Mouse (Mus musculus): ENCODE measurements around the gene Zbtb25.

Gene Zbtb25

DNA sequence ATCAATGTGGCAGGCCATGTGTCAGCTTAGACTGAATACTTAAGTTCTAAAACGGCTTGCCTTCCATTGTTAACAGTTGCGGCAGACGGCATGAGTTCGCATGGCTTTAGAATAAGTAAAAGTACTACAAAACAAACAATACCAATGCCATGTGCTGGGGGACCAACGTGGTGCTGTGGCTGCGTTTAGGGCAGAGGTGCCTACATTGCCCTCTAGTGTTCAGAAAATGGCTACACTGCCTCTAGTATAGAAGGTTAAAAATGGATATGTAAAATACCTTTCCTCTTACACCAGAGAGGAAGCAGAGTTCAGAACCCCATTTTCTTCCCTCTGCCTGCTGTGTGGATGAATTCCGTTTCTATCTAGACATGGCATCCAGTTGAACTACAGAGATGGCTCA, 7.2 kb upstream of the Zbtb25 start:
- DNase-seq (ENCODE audit: low spot score) = no peak

GRCm38 (mm10) chr12:76375506-76375905, 6.1 kb upstream of the Zbtb25 start:
- no peak for DNase-seq (ENCODE audit: low spot score)

DNA sequence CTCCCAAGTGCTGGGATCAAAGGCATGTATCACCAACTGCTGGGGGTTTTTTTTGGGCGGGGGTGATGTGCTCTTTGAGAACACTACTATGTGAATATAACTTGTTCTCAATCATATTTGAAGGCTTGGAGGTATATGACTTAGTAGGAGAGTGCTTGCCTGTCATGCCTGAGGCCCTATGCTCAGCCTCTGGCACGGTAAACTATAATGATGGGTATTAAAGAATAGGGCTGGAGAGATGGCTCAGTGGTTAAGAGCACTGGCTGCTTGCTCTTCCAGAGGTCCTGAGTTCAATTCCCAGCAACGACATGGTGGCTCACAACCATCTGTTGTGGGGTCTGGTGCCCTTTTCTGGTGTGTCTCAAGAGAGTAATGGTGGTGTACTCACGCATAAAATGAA, 5.5 kb upstream of the Zbtb25 start:
- no peak for DNase-seq (ENCODE audit: low spot score)

DNA sequence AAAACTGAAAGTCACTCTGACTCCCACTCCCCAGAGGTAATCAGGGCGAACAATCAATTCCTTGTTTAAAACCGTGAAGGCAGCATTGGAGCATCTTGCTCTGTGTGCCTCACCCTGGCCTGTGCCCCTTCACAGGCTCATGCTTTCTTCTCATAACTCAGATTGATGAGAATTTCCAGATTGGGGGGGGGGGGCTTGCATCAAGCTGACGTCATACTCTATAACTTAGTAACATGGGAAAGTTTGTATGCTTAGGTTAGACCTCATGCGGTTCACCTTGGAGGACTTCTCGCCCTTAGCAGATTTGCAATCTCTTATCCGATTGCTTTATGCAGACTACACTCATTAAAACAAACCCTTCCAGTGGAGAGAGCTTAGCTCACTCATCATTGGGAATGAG, 4.6 kb upstream of the Zbtb25 start:
- no peak for DNase-seq (ENCODE audit: low spot score)

- no peak for DNase-seq (ENCODE audit: low spot score)
Observed at GRCm38 (mm10) chr12:76372881-76373818, 3.7 kb upstream of the Zbtb25 start.

DNA sequence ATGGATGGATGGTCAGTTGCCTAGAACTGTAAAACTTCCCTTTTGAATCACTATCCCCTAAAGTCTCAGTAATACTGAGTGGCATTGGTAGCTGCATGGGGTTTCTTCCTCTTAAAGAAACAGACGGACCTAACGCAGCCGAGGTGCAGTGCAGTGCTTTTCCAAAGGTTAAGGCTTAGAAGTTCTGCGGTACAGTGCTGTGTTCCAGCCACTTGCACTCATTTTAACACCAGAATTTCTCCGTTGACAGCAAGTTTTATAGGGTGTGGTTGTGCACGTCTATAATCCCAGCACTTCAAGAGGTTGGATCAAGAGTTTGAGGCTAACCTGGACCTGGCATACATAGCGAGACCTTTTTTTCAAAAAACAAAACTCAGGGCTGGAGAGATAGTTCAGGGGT, 2.6 kb upstream of the Zbtb25 start:
- DNase-seq (ENCODE audit: low spot score) = no peak

DNA sequence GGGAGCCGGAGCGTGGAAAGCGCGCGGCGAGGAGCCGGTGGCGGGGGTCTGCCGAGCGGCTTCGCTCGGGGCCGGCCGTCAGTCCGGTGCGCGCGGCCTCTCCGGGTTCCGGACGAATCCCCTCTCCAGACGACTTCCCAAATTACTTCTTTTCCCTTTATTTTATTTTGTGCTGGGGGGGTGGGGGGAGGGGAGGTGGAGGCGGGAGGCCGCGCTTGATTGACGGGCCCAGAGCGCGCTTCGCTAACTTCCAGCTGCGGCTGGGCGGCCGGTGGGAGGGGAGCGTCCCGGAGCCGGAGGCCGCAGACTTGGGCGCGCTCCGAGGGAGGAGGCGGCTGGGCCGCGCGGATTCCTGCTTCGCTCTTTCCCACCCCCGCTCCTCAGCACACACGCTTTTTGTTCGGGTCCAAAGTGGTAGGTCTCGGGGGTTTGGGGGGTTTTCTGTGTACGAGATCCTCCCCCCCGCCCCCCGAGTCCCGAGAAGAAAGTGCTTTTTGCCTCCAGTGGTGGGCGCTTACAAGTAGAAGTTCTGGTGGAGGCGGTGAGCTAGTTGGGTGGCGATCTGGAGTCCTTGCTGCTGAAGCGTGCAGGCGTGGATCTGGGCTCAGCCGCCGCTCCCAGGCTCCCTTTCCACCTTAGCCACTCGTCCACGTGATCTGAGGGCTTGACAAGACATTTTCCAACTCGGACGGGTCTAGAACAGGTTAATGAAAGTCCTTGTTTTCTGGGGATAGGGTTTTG, 1.6 kb upstream of the Zbtb25 start:
- DNase-seq (ENCODE audit: low spot score) = peak; percentile 68

GRCm38 (mm10) chr12:76369978-76370830, 802 bp upstream of the Zbtb25 start, which contains the start of gene Zbtb1:
Gene Zbtb1, plus strand, starts transcription at chr12:76370266.
- DNase-seq (ENCODE audit: low spot score) = peak; percentile 73

DNA sequence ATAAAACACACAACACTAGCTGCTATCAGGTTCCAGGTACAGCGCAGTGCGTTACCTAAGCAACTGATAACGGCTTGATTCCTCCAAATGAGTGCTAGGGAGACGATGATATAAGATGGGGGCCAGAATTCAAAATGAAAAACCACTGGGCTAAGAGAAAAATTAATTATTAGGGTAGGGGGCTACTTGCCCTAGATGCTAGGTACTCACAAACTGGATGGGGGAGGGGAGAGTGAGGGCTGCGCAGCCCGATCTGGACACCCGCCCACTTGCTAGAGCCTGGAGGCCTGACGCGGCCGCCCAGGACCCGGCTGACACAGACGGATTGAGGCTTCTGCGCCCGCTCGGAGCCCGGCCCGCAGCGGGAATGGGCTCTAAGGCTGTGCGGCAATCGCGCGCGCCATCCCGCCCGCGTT, 604 bp downstream of the Zbtb25 start:
- no peak for DNase-seq (ENCODE audit: low spot score)

DNA sequence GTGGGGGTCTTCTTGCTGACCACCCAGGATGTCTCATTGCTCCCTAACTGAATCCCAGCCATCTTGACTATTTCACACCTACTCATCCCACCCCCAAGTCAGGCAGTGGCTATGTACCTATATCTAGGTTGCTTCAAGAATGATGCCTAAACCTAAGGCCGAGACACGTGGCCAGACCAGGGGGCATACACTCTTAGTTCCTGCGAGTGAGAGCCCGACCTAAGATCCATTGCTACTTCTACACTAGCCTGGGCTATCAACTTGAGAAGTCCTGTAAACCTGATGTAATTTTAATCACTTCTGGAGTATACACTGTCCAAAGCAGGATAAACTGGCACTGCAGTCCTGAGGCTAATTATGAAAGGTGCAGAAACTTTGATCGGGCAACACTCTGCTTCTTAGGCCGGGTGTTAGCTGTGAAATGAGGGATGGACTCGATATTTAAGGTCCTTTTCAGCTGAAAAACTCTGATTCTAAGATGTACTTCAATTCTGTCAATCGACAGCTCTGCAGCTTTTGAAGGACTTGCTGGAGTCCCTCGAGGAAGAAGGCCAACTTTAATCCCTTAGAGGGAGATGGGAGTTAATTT, 1.1 kb downstream of the Zbtb25 start:
- no peak for DNase-seq (ENCODE audit: low spot score)

DNA sequence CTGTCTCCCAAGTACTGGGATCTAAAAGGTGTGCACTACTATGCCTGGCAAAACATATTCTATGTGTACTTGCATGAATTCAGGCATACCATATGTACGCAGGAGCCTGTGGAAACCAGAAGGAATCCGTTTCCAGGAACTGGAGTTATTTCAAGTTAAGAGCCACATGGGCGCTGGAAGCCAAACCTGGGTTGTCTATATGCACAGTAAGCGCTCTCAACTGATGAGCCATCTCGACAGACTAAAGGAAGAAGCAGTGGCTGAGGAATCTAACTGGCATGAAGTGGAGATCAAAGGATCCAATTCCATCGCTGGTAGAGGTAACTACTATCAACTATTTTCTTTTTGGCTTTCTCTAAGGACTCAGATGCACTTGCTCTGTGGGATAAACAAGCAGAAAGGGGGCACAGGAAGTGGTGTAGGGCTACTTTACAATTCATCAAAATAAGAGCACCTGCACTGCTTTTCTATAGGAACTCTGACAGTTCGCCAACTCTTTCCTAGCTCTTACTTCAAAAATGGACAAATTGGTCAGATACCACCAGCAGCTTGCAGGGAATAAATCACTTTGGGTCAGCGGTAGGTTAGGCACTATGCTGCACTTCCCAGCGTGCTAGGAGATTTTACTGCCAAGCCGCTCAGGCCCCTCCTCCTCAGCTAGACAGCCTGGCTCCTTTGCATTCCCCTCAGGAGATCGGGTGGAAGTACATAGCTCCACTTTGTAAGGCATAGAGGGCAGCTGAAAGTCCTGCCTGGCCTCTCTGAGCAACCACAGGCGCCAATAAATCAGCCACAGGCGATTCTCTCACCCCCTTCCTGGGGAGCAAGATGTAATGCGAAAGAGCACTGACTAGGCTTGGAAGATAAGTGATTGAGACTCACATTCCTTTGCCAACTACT, 2.1 kb downstream of the Zbtb25 start:
- DNase-seq (ENCODE audit: low spot score) = no peak

DNA sequence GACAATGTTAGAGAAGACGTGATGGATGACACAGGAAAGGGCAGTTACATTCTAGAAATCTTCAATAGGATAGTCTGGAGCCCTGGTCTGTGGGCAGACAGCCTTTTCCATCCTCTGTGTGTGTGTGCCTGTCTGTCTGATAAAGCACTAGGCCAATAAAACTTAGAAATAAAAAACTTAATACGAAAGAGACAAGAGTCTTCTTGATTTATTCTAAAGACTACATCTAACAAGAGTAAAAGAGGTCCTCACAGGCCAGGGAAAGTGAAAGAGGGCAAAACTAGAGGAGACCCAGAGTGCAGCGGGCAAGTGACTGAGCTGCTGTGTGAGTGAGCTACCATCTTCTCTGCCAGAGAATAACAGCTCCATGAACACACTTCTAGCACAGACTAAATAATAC, 3.1 kb downstream of the Zbtb25 start:
- DNase-seq (ENCODE audit: low spot score) = no peak

GRCm38 (mm10) chr12:76362303-76362676, 7.1 kb downstream of the Zbtb25 start:
- no peak for DNase-seq (ENCODE audit: low spot score)

DNA sequence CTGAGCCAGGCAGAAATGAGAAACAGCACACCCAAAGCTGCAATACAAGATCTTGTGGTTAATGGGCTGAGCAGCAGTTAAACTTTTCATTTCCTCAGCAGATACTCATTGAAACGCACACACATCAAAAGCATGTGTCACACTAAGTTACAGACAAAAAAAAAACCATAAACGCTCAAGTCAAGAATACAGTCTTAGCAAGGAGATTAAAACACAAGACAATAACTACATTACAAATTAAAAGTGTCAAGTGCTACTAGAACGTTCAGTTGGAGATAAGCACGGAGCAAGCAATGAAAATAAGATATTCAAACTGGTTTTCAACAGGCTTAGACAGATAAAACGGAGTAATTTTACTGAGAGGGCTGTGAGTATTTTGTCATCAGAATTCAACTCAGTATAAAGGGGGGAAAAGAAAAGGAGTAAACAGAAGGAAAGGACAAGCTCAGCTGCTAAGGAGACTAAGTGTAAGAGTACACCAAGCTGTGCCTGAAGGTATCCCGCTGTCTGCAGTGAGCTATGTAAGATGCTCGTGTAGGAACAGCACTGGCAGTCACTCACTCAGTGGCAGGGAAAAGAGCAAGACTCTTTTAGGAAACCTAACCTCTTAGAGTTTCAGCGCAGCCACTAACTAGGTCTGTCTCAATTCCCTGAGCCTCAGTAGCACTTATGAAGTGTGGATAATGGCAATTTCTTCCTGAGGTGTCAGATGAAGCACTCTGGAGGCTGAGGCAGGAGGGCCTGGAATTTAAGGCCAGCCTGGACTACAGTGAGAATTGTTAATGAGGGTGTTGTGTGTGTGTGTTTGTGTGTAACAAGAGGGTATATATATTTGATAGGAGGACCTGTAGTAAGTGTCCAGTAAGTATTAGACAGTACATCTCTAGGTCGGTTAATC, 7.7 kb downstream of the Zbtb25 start:
- no peak for DNase-seq (ENCODE audit: low spot score)

DNA sequence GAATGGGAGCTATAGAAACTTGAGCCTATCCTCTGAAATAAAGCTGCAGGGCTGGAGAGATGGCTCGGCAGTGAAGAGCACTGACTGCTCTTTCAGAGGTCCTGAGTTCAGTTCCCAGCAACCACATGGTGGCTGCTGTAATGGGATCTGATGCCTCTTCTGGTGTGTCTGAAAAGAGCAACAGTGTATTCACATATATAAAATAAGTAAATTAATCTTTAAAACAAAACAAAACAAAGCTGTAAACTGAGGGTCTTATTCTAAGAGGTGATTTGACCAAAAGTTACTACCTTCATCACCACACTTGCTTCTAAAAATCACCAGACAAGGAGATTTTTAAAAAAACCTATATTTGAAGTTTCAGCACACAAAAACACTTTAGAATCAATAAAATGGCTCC, 8.5 kb downstream of the Zbtb25 start:
- no peak for DNase-seq (ENCODE audit: low spot score)

- DNase-seq (ENCODE audit: low spot score) = no peak
Observed at GRCm38 (mm10) chr12:76349680-76350220, 19.7 kb downstream of the Zbtb25 start.

- no peak for DNase-seq (ENCODE audit: low spot score)
Observed at GRCm38 (mm10) chr12:76345759-76346455, 23.5 kb downstream of the Zbtb25 start.

- DNase-seq (ENCODE audit: low spot score) = no peak
Observed at GRCm38 (mm10) chr12:76341080-76341479, 28.3 kb downstream of the Zbtb25 start.

Data from ovary, postnatal 10 days (tissue).